Mouse (Mus musculus) bone marrow, adult 2 months (tissue): ENCODE measurements at regions not wholly inside any gene's neighbourhood (a gene's known extent, or its start where the extent isn't known, plus 50 kb on each side); places are given as distances from the start of the nearest gene placed in this dataset.

ENCODE experiments used
- CTCF ChIP-seq: fragments of 200-500 bp; IDR thresholded peaks from 2 replicates; pipeline ENCODE4 v1.5.1; 2011; ENCODE audit warnings: low read length, control low read depth; ENCODE audit not compliant: control insufficient read depth, insufficient read depth
- POLR2A ChIP-seq: fragments of 200-500 bp; IDR thresholded peaks from 2 replicates; pipeline ENCODE4 v1.6.1; 2011; ENCODE audit warnings: low read depth, mild to moderate bottlenecking, control low read depth, low read length, borderline replicate concordance; ENCODE audit not compliant: control insufficient read depth

DNA sequence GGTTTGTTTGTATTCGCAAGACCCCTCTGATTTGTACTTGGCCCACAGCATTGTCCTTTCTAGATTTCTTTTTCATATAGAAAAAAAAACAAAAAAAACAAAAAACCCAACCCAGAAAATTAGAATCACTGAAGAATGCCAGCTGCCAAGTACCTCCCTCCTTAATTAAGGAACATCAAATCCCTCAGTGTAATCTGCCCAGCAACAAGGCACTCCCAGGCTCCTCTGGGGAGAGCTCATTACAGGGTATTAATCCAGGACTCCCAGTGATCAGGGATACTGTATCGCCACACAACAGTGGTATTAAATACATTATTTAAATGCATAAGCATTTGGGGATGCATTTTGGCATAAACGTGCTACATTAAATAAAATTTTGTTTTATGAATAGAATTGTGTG lies 1023.1 kb downstream of the Adgrl2 start:
- no peak for TF ChIP-seq CTCF
- TF ChIP-seq POLR2A: no peak
